In the genomic region with DNA sequence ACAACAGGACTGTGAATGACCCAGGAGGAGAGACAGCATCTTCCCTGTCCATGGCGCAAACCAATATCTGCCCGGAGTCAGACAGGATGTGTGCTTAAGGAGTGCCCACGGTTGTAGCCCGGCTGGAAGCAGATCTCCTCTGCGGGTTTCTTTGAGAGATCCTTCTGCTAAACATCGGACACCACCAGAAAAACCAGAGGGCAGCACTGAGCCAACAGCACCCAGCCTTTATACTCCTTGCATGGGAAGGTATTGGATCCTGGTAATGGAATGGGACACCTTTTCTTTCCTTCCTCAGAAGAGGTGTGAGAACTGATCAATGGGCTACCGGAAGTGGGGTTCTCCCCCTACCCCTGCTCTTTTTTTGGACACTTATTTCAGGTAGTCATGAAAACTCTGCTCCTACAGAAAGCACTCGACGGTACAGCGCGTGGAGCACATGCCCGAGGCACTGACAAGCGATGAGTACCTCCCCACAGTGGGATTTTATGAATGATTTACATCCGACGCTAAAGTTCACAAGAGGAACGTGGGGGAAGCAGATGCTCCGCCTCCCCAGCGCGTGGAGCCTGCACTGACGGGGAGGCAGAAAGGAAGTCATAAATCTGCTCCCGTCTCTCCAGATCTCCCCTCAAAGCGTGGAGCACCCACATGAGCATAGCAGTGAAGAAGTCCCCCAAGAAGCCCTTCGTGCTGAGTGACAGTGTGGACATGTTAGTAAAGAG, we compare ENCODE assay signal across 17 mouse cellular contexts.
DNase-seq lines count a peak whose midpoint lies in the region; ATAC-seq lines count a peak whose summit lies in the region.
"Had no signal": no experiment of that assay in that cellular context is flagged by ENCODE, and none has a peak within 500 bp of the region (broad histone marks: within the 10 kb centered on the region; RNA-seq: fewer than 3 reads in every experiment).

No protein-coding gene starts in this region.

- peak; percentile 71 for DNase-seq in CD4-positive, CD25-positive, alpha-beta regulatory T cell, adult 2 months (ENCODE audit: low read depth, low spot score)
- DNase-seq in induced T-regulatory cell, adult 2 months (ENCODE audit: low read depth) = peak; percentile 54
- peak; percentile 24 for DNase-seq in kidney, postnatal 10 days
- no peak for DNase-seq in ovary, postnatal 36 days (ENCODE audit: low spot score)
- DNase-seq in heart, adult 18-20 months = no peak
- DNase-seq: adrenal gland, postnatal 36 days; cerebellum, postnatal 25 days; gastrocnemius, postnatal 10 days; heart, postnatal 10 days; liver, postnatal 0 days had no signal

- no peaks in the 10 kb centered on the region for H3K9me3 ChIP-seq in intestine, embryonic 16.5 days (ENCODE audit: control insufficient read depth, low read length)
- H3K9me3 ChIP-seq in intestine, embryonic 15.5 days = no peaks in the 10 kb centered on the region
- H3K9me3 ChIP-seq: embryonic facial prominence, embryonic 12.5 days; stomach, embryonic 15.5 days had no signal

- H3K4me2 ChIP-seq in intestine, embryonic 16.5 days (ENCODE audit: low read depth, low read length) = peak overlapping the region; percentile 3; the same call in 1 of the 2 replicates
- H3K4me2 ChIP-seq in intestine, embryonic 15.5 days (replicated peaks) = no peak overlapping the region
- H3K4me2 ChIP-seq: embryonic facial prominence, embryonic 12.5 days; stomach, embryonic 15.5 days had no signal

- no peaks in the 10 kb centered on the region for H3K27me3 ChIP-seq in intestine, embryonic 16.5 days (replicated peaks; ENCODE audit: control insufficient read depth, insufficient read depth, low read length)
- no peaks in the 10 kb centered on the region for H3K27me3 ChIP-seq in intestine, embryonic 15.5 days (replicated peaks)
- H3K27me3 ChIP-seq: embryonic facial prominence, embryonic 12.5 days; stomach, embryonic 15.5 days had no signal

- H3K9ac ChIP-seq in intestine, embryonic 16.5 days (ENCODE audit: low read depth, low read length) = no peak overlapping the region
- no peak overlapping the region for H3K9ac ChIP-seq in intestine, embryonic 15.5 days
- H3K9ac ChIP-seq: embryonic facial prominence, embryonic 12.5 days; liver, postnatal 0 days; stomach, embryonic 15.5 days had no signal

- H3K4me1 ChIP-seq in intestine, embryonic 16.5 days (ENCODE audit: control insufficient read depth, insufficient read depth, low read length) = no peaks in the 10 kb centered on the region
- H3K4me1 ChIP-seq in intestine, embryonic 15.5 days (replicated peaks) = no peaks in the 10 kb centered on the region
- H3K4me1 ChIP-seq: embryonic facial prominence, embryonic 12.5 days; stomach, embryonic 15.5 days had no signal

- WGBS in intestine, embryonic 16.5 days = 52% methylated on average over 23 of the region's 23 CpGs
- 46% methylated on average over 23 of the region's 23 CpGs for WGBS in intestine, embryonic 15.5 days

- H3K4me3 ChIP-seq in intestine, embryonic 16.5 days (ENCODE audit: low read length) = no peak overlapping the region
- H3K4me3 ChIP-seq in intestine, embryonic 15.5 days (replicated peaks) = no peak overlapping the region
- H3K4me3 ChIP-seq: embryonic facial prominence, embryonic 12.5 days; stomach, embryonic 15.5 days had no signal

- H3K36me3 ChIP-seq in intestine, embryonic 16.5 days (ENCODE audit: control insufficient read depth, insufficient read depth, low read length) = no peaks in the 10 kb centered on the region
- no peaks in the 10 kb centered on the region for H3K36me3 ChIP-seq in intestine, embryonic 15.5 days
- H3K36me3 ChIP-seq: embryonic facial prominence, embryonic 12.5 days; stomach, embryonic 15.5 days had no signal

- no peak for ATAC-seq in intestine, embryonic 16.5 days
- ATAC-seq in intestine, embryonic 15.5 days = no peak
- ATAC-seq in megakaryocyte progenitor cell, adult 5-6 weeks (replicated peaks; ENCODE audit: poor library complexity) = no peak
- ATAC-seq: activated CD4-positive, CD25-positive, alpha-beta regulatory T cell, adult 4 months; hindbrain, embryonic 16.5 days; liver, postnatal 0 days had no signal

- H3K27ac ChIP-seq in intestine, embryonic 16.5 days (ENCODE audit: low read length) = no peak overlapping the region
- H3K27ac ChIP-seq in intestine, embryonic 15.5 days = no peak overlapping the region
- H3K27ac ChIP-seq: embryonic facial prominence, embryonic 12.5 days; stomach, embryonic 15.5 days had no signal

Comparison
In these comparisons a context has a peak if more than half of its experiments do, and no peak if none do; other contexts are left out.
1. DNase-seq: peak in CD4-positive, CD25-positive, alpha-beta regulatory T cell, adult 2 months (single experiment), induced T-regulatory cell, adult 2 months (single experiment) and kidney, postnatal 10 days (single experiment); none in ovary, postnatal 36 days (single experiment) and heart, adult 18-20 months (0 of 2).